Mouse (Mus musculus) gastrocnemius, adult 18-20 months (tissue): Measurements from ENCODE around the gene Bcl9. TPM values are rescaled to one million over a fixed set of nuclear protein-coding genes. Genes with fewer than 3 reads are reported as not detected.

Experiments
- DNase-seq: peaks from one replicate; pipeline ENCODE4 v3.0.0; 2021; ENCODE audit warnings: low spot score
- total RNA-seq, 2 experiments: library from RNA; stranded (reverse); gene quantifications; 2 replicates each; pipeline ENCODE4 v1.2.3; 2021

Gene Bcl9
- total RNA-seq, 2 experiments from 2014 or later, result 2.4 to 2.5 TPM

GRCm38 (mm10) chr3:97232328-97232727, 65.4 kb downstream of the Bcl9 start:
- DNase-seq, result no peak

GRCm38 (mm10) chr3:97231857-97232256, 65.9 kb downstream of the Bcl9 start:
- DNase-seq, result no peak

DNA sequence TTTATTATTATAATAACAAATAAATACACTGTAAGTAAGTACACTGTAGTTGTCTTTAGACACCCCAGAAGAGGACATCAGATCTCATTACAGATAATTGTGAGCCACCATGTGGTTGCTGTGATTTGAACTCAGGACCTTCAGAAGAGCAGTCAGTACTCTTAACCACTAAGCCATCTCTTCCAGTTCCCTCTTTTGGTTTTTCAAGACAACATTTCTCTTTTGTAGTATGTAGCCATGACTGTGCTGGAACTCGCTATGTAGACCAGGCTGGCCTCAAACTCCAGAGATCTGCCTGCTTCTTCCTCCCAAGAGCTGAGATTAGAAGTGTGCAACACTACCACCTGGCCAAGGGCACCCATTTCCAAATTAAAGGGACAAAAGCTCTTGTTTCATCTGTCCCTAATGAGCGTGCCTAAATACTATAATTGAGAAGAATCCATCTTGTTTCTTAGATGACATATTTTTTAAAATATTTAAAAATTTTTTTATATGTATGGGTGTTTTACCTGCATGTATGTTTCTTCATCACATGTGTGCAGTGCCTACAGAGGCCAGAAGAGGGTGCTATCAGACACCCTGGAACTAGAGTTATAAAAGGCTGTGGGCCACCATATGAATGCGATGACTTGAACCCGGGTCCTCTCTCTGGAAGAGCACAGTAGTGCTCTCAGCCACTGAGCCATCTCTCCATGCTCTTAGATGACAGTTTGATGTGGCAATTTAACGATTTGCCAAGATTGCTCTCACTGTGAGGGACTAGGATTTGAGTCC, 66.9 kb downstream of the Bcl9 start:
- DNase-seq, result no peak

DNA sequence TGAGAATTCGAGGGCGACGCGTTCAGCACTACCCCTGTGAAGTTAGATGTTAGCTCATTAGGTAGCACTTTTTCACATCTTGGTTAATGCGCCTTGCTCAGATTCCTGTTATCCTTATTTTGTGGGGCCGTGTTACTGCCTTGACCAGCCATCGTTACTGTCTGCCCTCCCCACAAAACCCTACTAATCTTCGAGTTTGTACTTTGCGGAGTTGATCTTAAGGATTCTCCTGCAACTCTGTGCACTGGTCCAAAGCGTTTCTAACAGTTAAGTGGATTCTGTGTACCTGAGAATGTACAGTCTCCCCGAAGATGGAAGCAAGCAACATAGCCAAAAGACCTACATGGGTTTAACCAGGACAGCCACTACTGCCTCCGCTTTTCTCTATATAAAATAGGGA, 69.3 kb downstream of the Bcl9 start:
- DNase-seq, result no peak

- no peak for DNase-seq
Observed at GRCm38 (mm10) chr3:97228020-97228419, 69.7 kb downstream of the Bcl9 start.

DNA sequence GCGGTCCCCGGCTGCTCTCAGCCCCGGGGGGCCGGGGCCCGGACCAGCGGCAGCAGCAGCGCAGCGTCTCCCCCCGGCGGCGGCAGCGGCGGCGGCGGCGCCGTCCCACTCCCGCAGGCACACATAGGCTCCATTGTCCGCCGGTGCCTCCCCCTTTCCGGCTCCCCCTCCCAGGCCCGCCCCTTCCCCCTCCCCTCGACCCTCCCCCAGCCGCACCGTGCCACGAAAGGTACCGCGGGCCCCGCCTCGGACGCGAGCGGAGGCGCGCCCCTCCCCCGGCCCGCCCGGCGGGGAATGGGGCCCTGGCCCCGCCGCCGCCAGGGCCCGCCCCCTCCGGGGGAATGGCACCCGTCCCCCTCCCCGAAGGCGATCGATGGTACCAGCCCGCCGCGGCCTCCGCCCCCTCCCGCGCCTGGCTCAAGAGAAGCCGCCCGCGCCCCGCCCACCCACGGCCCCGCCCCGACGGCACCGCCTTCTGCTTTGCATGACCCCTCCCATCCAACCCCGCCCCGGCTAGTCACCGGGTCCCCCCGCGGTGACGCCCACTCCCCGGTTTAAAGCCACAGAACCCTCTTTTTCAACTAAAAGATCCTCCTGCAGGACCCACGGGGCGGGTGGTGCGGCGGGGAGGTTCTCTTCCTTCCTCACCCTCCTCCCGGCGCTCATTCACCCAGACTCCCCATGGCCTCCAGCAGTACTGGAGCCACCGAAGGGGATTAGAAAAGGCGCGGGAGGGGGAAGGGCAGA, 70.3 kb downstream of the Bcl9 start:
- peak; percentile 93 for DNase-seq

DNA sequence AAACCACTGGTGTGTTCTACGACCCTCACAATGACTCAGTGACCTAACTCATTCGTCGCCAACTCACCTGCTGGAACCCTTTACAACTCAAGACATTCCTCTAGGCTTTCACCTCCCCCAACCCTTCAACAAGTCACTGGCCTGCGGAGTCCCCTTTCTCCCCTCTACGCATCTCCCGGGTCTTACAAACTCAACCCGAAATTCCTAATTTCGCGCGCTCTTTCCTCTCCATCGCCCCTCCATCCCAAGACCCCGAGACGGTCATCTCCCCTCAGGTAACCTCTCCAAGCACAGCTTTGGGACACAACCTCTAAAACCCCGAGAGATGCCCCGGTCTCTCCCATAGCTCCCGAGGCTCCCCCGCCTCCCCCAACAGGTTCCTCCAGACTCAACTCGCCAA, 71.0 kb downstream of the Bcl9 start:
- no peak for DNase-seq

DNA sequence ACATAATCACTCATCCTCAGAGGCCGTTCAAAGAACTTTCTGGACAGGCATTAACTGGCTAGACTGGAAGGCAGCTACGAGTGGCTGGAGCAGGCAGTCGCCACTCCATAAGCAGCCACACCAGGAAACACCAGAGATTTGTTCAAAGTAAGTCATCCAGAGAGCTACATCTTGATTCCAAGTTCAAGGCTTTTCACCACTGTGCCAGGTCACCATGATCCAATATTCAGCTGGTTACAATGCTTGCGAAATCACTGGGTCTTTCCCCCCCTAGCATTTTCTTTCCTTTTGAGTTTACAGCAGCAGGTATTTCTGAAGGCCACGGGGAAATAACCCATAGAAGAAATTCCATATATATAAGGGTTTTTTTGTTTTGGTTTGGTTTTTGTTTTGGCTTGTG, 72.5 kb downstream of the Bcl9 start:
- DNase-seq, result no peak

- no peak for DNase-seq
Observed at GRCm38 (mm10) chr3:97223261-97223660, 74.5 kb downstream of the Bcl9 start.

- DNase-seq, result no peak
Observed at GRCm38 (mm10) chr3:97215526-97215925, 82.2 kb downstream of the Bcl9 start.

DNA sequence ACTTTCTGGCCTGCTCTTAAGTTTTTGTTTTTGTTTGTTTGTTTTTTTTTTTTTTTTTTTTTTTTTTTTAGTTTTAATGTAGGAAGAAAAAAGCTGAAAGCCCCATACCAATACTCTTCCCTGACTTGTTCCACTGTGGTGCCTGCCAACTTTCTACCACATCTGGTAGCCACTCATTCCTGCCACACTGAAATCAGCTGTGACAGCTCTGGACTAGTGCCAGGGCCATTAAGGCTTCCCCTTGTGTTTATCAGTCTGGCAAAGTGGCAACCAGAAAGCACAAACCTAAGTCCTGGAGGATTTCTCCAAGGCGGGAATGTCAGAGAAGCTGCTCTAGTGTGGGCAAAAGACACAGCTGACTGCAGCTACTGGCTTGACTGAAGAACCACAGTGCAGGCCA, 83.3 kb downstream of the Bcl9 start:
- DNase-seq, result no peak

DNA sequence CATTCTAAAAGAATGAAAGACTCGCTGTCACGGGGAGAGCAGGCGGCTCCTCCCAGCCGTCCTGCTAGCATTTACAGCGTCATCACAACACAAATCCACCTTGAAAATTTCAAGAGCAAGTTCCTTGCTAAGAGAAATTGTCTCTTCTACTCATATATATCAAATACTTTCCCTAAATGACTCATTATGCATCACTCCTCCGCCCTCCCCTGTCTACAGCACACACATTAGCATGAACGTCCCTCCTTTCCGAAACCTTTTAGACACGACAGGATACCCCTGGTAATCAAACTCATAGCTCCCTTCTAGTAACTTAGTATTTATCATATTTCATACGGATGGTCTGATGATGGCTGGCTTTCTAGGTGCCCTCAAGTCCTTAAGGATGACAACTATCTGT, 83.8 kb downstream of the Bcl9 start:
- no peak for DNase-seq

GRCm38 (mm10) chr3:97211177-97211576, 86.5 kb downstream of the Bcl9 start:
- no peak for DNase-seq

DNA sequence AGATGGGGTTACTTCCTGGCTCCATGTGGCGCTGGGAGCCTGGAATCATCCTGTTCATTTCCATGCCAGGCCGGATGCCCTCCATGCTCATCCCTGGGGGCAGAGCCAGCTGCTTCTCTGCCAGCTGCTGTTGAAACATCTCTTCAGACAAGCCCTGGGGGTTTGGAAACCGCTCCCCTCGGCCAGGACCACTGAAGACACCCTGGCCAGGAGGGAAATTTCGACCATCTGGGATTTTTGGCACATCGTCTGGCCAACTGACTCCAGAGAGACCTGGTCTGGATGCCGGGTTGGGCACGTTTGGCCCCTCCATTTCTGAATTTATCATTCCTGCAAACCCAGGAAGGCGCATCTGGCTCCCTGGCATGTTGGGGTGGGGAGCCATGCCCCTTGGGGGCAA, 88.4 kb downstream of the Bcl9 start:
- DNase-seq, result no peak

DNA sequence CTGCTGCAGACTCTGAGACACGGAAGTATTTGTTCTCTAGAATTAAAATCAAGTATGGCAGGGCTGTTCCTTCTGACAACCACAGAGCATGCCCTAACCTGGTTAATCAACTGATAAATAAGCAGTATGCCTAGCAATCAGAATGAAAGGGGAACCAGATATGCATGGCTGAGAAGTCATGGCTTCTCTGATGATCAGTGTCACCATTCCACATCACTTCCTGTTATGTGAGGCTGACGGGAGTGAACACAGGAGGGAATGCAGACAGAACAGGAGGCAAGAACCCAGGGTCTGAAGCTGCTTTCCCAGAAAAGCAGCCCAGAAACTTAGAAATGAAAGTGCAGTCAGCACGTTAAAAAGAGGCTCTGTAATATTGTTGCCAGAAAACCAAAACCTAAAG, 91.2 kb downstream of the Bcl9 start:
- DNase-seq, result no peak

DNA sequence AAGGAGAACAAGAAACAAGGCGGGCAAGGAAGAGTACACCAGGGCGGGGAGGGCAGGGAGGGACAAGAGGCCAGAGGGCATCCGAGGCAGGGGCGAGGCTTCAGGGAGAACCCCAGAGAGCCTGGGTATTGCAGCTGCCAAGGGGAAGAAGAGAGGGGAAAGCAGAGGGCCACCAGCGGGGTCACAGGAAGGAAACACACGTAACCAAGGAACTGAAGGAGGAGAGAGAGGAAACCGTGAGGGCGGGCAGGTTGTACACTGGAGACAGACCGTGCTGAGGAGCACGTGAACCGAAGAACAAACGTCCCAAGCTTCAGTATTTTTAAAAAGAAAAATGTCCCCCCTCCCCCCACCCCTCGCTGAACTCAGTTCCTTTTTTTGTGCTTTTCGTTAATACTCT, 93.8 kb downstream of the Bcl9 start:
- no peak for DNase-seq

DNA sequence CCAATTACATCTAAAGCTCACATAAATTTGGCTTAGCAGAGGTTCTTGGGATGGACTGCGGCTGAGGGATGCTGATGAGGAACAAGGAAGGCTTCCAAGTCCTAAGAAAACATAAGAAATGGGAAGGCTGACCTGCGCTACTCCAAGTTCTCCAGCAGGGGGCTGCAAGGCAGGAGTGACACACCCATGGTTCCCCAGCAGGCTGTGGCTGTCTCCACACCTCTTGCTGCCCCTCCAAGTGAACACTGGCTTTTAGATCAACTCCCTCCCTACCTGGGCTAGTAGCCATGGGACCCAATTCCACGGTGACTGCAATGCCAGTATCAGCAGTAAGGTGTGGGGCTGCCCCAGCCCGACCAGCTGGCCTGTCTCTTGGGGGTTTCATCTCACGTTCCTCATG, 95.8 kb downstream of the Bcl9 start:
- DNase-seq, result peak; percentile 75

DNA sequence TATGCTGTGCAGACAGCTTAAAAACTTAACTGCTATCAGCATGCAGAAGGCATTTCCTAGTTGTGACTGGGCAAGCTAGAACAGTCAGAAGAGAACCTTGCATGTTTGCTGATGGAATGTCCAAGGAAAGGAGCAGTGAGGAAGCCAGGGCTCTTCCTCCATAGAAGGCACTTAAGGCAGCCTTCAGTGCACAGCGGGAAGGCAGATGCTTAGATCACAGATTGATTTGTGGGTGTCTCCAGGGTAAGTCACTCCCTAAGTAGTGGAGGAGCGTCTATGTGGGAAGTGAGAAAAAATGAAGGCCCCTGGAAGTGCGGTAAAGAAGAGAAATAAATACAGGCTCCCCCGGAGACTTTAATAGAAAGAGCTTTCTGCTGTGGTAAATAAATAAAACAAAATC, 98.5 kb downstream of the Bcl9 start:
- no peak for DNase-seq

DNA sequence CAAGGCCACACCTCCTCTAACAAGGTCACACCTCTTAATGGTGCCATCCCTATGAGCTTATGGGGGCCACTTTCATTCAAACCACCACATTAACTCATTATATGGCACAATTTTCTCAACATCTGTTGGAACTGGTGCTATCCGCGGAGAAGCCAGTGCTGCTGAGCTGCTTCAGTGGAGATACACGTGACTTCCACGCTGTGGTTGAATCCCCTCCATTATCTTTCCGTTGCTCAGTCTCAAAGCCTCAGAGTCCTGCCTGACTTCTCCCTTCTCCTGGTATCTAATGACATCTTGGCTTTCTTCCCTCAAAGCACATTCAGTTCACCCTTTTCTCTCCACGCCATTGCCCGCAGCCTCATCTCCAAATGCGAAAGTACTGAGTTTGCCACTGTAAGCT, 101.1 kb downstream of the Bcl9 start:
- no peak for DNase-seq

GRCm38 (mm10) chr3:97185098-97185860, 112.4 kb downstream of the Bcl9 start:
- DNase-seq, result peak; percentile 65

DNA sequence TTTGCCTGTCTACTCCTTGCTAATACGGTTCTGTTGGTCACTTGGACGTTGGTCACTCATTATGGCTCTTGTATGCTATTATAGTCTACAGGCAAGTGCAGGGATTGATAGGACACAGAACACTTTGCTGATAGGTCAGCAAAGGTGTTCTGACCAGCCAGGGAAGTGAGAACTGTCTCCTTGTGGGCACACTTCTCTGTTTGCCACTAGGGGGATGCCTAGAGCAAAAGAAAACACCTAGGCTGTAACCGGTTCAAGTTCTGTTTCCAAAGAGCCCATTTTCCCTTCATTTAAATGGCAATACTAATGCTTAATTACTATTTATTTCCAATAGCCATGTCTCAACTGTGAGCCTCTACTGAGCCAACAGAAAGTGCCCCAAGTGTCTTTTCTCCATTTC, 113.9 kb downstream of the Bcl9 start:
- no peak for DNase-seq

- no peak for DNase-seq
Observed at GRCm38 (mm10) chr3:97180527-97180926, 117.2 kb downstream of the Bcl9 start.
